Mouse (Mus musculus) lung, postnatal 25 days (tissue): ENCODE data around the gene Dnajc15.
A peak's percentile ranks its signal among the peaks of the same experiment; 100 is the strongest.
"Not testable (repeated sequence)": the region's sequence is repeated elsewhere in the genome, so short reads cannot be mapped to it uniquely, and the experiment has no call there.

Source experiments
- DNase-seq: peaks from one replicate; pipeline ENCODE4 v3.0.0; 2022; ENCODE audit warnings: low spot score

The Dnajc15 gene

GRCm38 (mm10) chr14:77874304-77875241, at the start of gene Dnajc15:
Gene Dnajc15 (minus strand): TSS chr14:77875125.
- peak; percentile 86 for DNase-seq

- DNase-seq = no peak
These were observed 48.3 kb upstream of the Dnajc15 start for GRCm38 (mm10) chr14:77923076-77923865.

GRCm38 (mm10) chr14:77921641-77922040, 46.7 kb upstream of the Dnajc15 start:
- DNase-seq = no peak

- no peak for DNase-seq
These were observed 40.9 kb upstream of the Dnajc15 start for GRCm38 (mm10) chr14:77915776-77916175.

- DNase-seq = no peak
These were observed 31.7 kb upstream of the Dnajc15 start for GRCm38 (mm10) chr14:77906586-77906985.

- no peak for DNase-seq
These were observed 30.5 kb upstream of the Dnajc15 start for GRCm38 (mm10) chr14:77905466-77905865.

- peak; percentile 27 for DNase-seq
These were observed 29.3 kb upstream of the Dnajc15 start, which contains the start of gene Epsti1 for GRCm38 (mm10) chr14:77904171-77904762. Gene Epsti1 (plus strand): TSS chr14:77904239.

- no peak for DNase-seq
These were observed 27.6 kb upstream of the Dnajc15 start for GRCm38 (mm10) chr14:77902541-77902940.

- DNase-seq = no peak
These were observed 21.0 kb upstream of the Dnajc15 start for GRCm38 (mm10) chr14:77895951-77896350.

GRCm38 (mm10) chr14:77889911-77890310, 15.0 kb upstream of the Dnajc15 start:
- DNase-seq = no peak

- DNase-seq = no peak
These were observed 12.0 kb upstream of the Dnajc15 start for GRCm38 (mm10) chr14:77886941-77887340.

- DNase-seq = no peak
These were observed 11.5 kb upstream of the Dnajc15 start for GRCm38 (mm10) chr14:77886376-77886775.

- no peak for DNase-seq
These were observed 7.7 kb upstream of the Dnajc15 start for GRCm38 (mm10) chr14:77882669-77883068.

- no peak for DNase-seq
These were observed 7.1 kb upstream of the Dnajc15 start for GRCm38 (mm10) chr14:77881998-77882397.

GRCm38 (mm10) chr14:77877876-77878275, 3.0 kb upstream of the Dnajc15 start:
- not testable (repeated sequence) for DNase-seq

GRCm38 (mm10) chr14:77876199-77876598, 1.3 kb upstream of the Dnajc15 start:
- DNase-seq = no peak

- DNase-seq = no peak
These were observed 3.4 kb downstream of the Dnajc15 start for GRCm38 (mm10) chr14:77871380-77871975.

GRCm38 (mm10) chr14:77870926-77871325, 4.0 kb downstream of the Dnajc15 start:
- no peak for DNase-seq

- no peak for DNase-seq
These were observed 7.3 kb downstream of the Dnajc15 start for GRCm38 (mm10) chr14:77867601-77868000.

GRCm38 (mm10) chr14:77864510-77864909, 10.4 kb downstream of the Dnajc15 start:
- no peak for DNase-seq

- no peak for DNase-seq
These were observed 10.9 kb downstream of the Dnajc15 start for GRCm38 (mm10) chr14:77864051-77864450.
